Mouse (Mus musculus) cerebellum, adult 2 months (tissue): ENCODE measurements around the gene Net1.

Source experiments
- CTCF ChIP-seq: fragments of 200-500 bp; IDR thresholded peaks from 2 replicates; pipeline ENCODE4 v1.5.1; 2011; ENCODE audit warnings: low read depth, mild to moderate bottlenecking, control low read depth, low read length, moderate library complexity, borderline replicate concordance; ENCODE audit not compliant: insufficient read depth
- POLR2A ChIP-seq: fragments of 200-500 bp; IDR thresholded peaks from 2 replicates; pipeline ENCODE4 v1.6.1; 2011; ENCODE audit warnings: low read length, control low read depth, borderline replicate concordance; ENCODE audit not compliant: insufficient read depth

DNA sequence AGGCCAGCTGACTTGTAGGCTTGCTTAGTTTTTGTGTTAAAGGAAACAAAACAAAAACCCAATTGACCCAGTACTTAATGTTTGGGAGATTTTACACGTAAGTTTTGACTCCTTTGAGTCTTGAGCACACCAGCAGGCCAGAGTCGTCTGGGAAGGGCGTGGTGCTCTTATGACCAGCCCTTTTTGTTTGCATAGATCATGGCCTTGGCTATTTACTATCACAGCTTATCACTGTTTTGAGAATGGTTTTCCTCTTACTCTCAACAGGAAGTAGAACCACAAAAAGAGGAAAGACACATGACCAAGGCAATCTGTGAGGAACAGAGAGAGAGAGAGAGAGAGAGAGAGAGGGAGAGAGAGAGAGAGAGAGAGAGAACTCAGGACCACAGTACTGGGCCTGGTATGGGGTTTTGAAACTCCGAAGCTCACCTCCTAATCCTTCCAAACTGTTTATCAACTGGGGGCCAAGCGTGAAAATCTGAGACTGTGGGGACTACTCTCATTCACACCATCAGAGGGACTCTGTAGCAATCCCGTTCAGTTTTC is 10.8 kb downstream of the Net1 start:
- TF ChIP-seq CTCF: no peak
- TF ChIP-seq POLR2A: no peak
